In genomic region chr14:122181078-122181814, GRCm38 (mm10) we compare ENCODE assay signal across 8 mouse cellular contexts. TPM values are rescaled to one million over a fixed set of nuclear protein-coding genes. Genes with fewer than 3 reads are reported as not detected.
DNase-seq lines count a peak whose midpoint lies in the region; ATAC-seq and TF ChIP-seq lines count a peak whose summit lies in the region.

Gene Clybl, plus strand, starts transcription at chr14:122181704.

- no peak for TF ChIP-seq CTCF in liver, embryonic 14.5 days (IDR thresholded peaks at IDR 0.05; ENCODE audit: low read depth)
- no peak; the same call in none of the 2 replicates for TF ChIP-seq CTCF in stomach, postnatal 0 days (IDR thresholded peaks at IDR 0.05; ENCODE audit: low read depth)

- H3K36me3 ChIP-seq in heart, embryonic 14.5 days (ENCODE audit: control insufficient read depth, insufficient read depth, low read length): no peaks in the 10 kb centered on the region
- H3K36me3 ChIP-seq in liver, embryonic 14.5 days (replicated peaks; ENCODE audit: control insufficient read depth, insufficient read depth, low read depth): no peaks in the 10 kb centered on the region
- H3K36me3 ChIP-seq in neural tube, embryonic 11.5 days (ENCODE audit: control insufficient read depth, insufficient read depth, low read length): no peaks in the 10 kb centered on the region
- no peaks in the 10 kb centered on the region for H3K36me3 ChIP-seq in stomach, postnatal 0 days (ENCODE audit: control insufficient read depth, insufficient read depth, low read length)

- H3K27ac ChIP-seq in heart, embryonic 14.5 days (replicated peaks in 1 of 2; ENCODE audit: control insufficient read depth in 1 of 2, insufficient read depth in 1 of 2, low read depth in 2 of 2, low read length in 2 of 2): peak within 1 kb of the TSS; percentile 1 to 74; a peak in 3 of 4 replicates
- peak within 1 kb of the TSS; percentile 75 for H3K27ac ChIP-seq in liver, embryonic 14.5 days
- H3K27ac ChIP-seq in neural tube, embryonic 11.5 days (ENCODE audit: low read depth, low read length): no peak within 1 kb of the TSS
- peak within 1 kb of the TSS; percentile 73; the same call in 1 of the 2 replicates for H3K27ac ChIP-seq in stomach, postnatal 0 days (replicated peaks)

- H3K9me3 ChIP-seq in heart, embryonic 14.5 days (ENCODE audit: control insufficient read depth, low read length): no peaks in the 10 kb centered on the region
- H3K9me3 ChIP-seq in liver, embryonic 14.5 days (ENCODE audit: control insufficient read depth, low read length): no peaks in the 10 kb centered on the region
- no peaks in the 10 kb centered on the region for H3K9me3 ChIP-seq in neural tube, embryonic 11.5 days (ENCODE audit: control insufficient read depth, low read length)
- no peaks in the 10 kb centered on the region for H3K9me3 ChIP-seq in stomach, postnatal 0 days (ENCODE audit: control insufficient read depth, low read length)

- H3K27me3 ChIP-seq in heart, embryonic 14.5 days (ENCODE audit: control insufficient read depth, insufficient read depth, low read length): no peaks in the 10 kb centered on the region
- H3K27me3 ChIP-seq in liver, embryonic 14.5 days (ENCODE audit: control insufficient read depth, insufficient read depth, low read length): no peaks in the 10 kb centered on the region
- H3K27me3 ChIP-seq in neural tube, embryonic 11.5 days (ENCODE audit: control insufficient read depth, insufficient read depth, low read length): no peaks in the 10 kb centered on the region
- H3K27me3 ChIP-seq in stomach, postnatal 0 days (ENCODE audit: control insufficient read depth, insufficient read depth, low read length): no peaks in the 10 kb centered on the region

- TF ChIP-seq EP300 in liver, embryonic 14.5 days (IDR thresholded peaks at IDR 0.05; ENCODE audit: low read depth): no peak
- no peak for TF ChIP-seq EP300 in stomach, postnatal 0 days (optimal IDR thresholded peaks at IDR 0.05)

- peak within 1 kb of the TSS; percentile 86 for H3K4me2 ChIP-seq in heart, embryonic 14.5 days (ENCODE audit: low read length)
- peak within 1 kb of the TSS; percentile 73 for H3K4me2 ChIP-seq in liver, embryonic 14.5 days (ENCODE audit: low read depth)
- H3K4me2 ChIP-seq in neural tube, embryonic 11.5 days (ENCODE audit: low read depth): peak within 1 kb of the TSS; percentile 58
- peak within 1 kb of the TSS; percentile 76 for H3K4me2 ChIP-seq in stomach, postnatal 0 days (replicated peaks; ENCODE audit: low read depth)

- WGBS in heart, embryonic 14.5 days: 3% methylated on average over 45 of the region's 45 CpGs
- WGBS in liver, embryonic 14.5 days (ENCODE audit: insufficient replicate concordance): 3% methylated on average over 45 of the region's 45 CpGs
- WGBS in neural tube, embryonic 11.5 days: 3% methylated on average over 45 of the region's 45 CpGs
- 4% methylated on average over 44 of the region's 45 CpGs for WGBS in stomach, postnatal 0 days

- peak within 1 kb of the TSS; percentile 72 for H3K9ac ChIP-seq in heart, embryonic 14.5 days (ENCODE audit: low read length)
- H3K9ac ChIP-seq in liver, embryonic 14.5 days (replicated peaks): peak within 1 kb of the TSS; percentile 84
- H3K9ac ChIP-seq in neural tube, embryonic 11.5 days (ENCODE audit: low read length): peak within 1 kb of the TSS; percentile 65
- H3K9ac ChIP-seq in stomach, postnatal 0 days (ENCODE audit: low read length): peak within 1 kb of the TSS; percentile 77

- peak; percentile 98 for ATAC-seq in CD4-positive, CD25-positive, alpha-beta regulatory T cell, adult 4 months
- peak; percentile 99 for ATAC-seq in heart, embryonic 14.5 days (ENCODE audit: insufficient number of reproducible peaks, insufficient read depth, low FRiP score, low read depth)
- peak; percentile 98 for ATAC-seq in liver, embryonic 14.5 days (ENCODE audit: insufficient read depth)
- peak; percentile 98 for ATAC-seq in neural tube, embryonic 11.5 days (ENCODE audit: insufficient read depth, low FRiP score, low TSS enrichment)
- ATAC-seq in stomach, postnatal 0 days (ENCODE audit: low FRiP score, low TSS enrichment): peak; percentile 99

- H3K4me3 ChIP-seq in heart, embryonic 14.5 days (ENCODE audit: control insufficient read depth in 1 of 2, insufficient read depth in 1 of 2, low read depth in 1 of 2, low read length in 2 of 2): peak within 1 kb of the TSS; percentile 57 to 91
- H3K4me3 ChIP-seq in liver, embryonic 14.5 days (ENCODE audit: insufficient read depth in 1 of 2, low read depth in 2 of 2, low read length in 2 of 2): peak within 1 kb of the TSS; percentile 72 to 89
- peak within 1 kb of the TSS; percentile 61 for H3K4me3 ChIP-seq in neural tube, embryonic 11.5 days (ENCODE audit: low read depth, low read length)
- H3K4me3 ChIP-seq in stomach, postnatal 0 days (ENCODE audit: low read depth, low read length): peak within 1 kb of the TSS; percentile 72

- DNase-seq in c-Kit-negative CD71-positive TER-119-positive erythroid progenitor cells, embryonic 14.5 days (ENCODE audit: low read depth, low spot score): peak; percentile 81
- peak; percentile 84 for DNase-seq in fibroblast of lung, adult 2 months (ENCODE audit: low read depth)
- peak; percentile 97 for DNase-seq in kidney, postnatal 25 days
- DNase-seq in liver, embryonic 14.5 days (ENCODE audit: low read depth in 3 of 3, low spot score in 3 of 3): peak; percentile 88 to 91 (median 89)
- DNase-seq in neural tube, embryonic 11.5 days (ENCODE audit: low spot score): peak; percentile 93
- peak; percentile 99 for DNase-seq in stomach, postnatal 0 days (ENCODE audit: low spot score)

- peaks cover 6 to 9% of the 10 kb centered on the region in 2 experiments; a peak in 2 of 4 replicates for H3K4me1 ChIP-seq in heart, embryonic 14.5 days (ENCODE audit: control insufficient read depth in 2 of 2, insufficient read depth in 2 of 2, low read length in 2 of 2)
- H3K4me1 ChIP-seq in liver, embryonic 14.5 days (replicated peaks; ENCODE audit: control insufficient read depth in 2 of 2, insufficient read depth in 2 of 2, low read length in 1 of 2): peaks cover 32 to 33% of the 10 kb centered on the region in 2 experiments
- no peaks in the 10 kb centered on the region for H3K4me1 ChIP-seq in neural tube, embryonic 11.5 days (ENCODE audit: control insufficient read depth, insufficient read depth, low read length)
- H3K4me1 ChIP-seq in stomach, postnatal 0 days (replicated peaks; ENCODE audit: control insufficient read depth, insufficient read depth): no peaks in the 10 kb centered on the region

RNA-seq across cellular contexts. Expression of gene Clybl, which starts in this region (rescaled TPM):
- polyA plus RNA-seq in CD4-positive, CD25-positive, alpha-beta regulatory T cell, adult 4 months (2017; shearing (Covaris generic)): 10 to 100 TPM; 10.5 to 13.7 TPM
- polyA plus RNA-seq in heart, embryonic 14.5 days (2014; fragmentation: Nextera tagmentation; extraction: Ambion mirVana): 94.9 and 100 TPM in 2 replicates
- 10.0 and 15.6 TPM in 2 replicates for polyA plus RNA-seq in liver, embryonic 14.5 days (2012; rRNA removed)
- 28.9 and 29.4 TPM in 2 replicates for polyA plus RNA-seq in liver, embryonic 14.5 days (2014; fragmentation: Nextera tagmentation; extraction: Ambion mirVana)
- polyA plus RNA-seq in neural tube, embryonic 11.5 days (2014; fragmentation: Nextera tagmentation; extraction: Ambion mirVana): 19.2 and 20.0 TPM in 2 replicates
- 28.8 and 35.9 TPM in 2 replicates for polyA plus RNA-seq in stomach, postnatal 0 days (2015; fragmentation: Nextera tagmentation; extraction: Ambion mirVana)
